Mouse (Mus musculus): ENCODE measurements at regions not wholly inside any gene's neighbourhood (a gene's known extent, or its start where the extent isn't known, plus 50 kb on each side); places are given as distances from the start of the nearest gene placed in this dataset.
A peak's percentile ranks its signal among the peaks of the same experiment; 100 is the strongest.
"Not testable (repeated sequence)": the region's sequence is repeated elsewhere in the genome, so short reads cannot be mapped to it uniquely, and the experiment has no call there.

GRCm38 (mm10) chr12:28997474-28998192 is 246.0 kb downstream of the Eipr1 start:
- ATAC-seq (ENCODE audit: insufficient number of reproducible peaks, low FRiP score): peak; percentile 76; the same call in 1 of the 2 replicates
- Histone ChIP-seq H3K9ac (no peak overlapping the region), H3K4me3 (no peak overlapping the region), H3K4me1 (replicated peaks) (peaks cover 55% of the 10 kb centered on the region), H3K9me3 (replicated peaks) (no peaks in the 10 kb centered on the region), H3K4me2 (peak overlapping the region; percentile 42), H3K27me3 (replicated peaks) (no peaks in the 10 kb centered on the region), H3K36me3 (no peaks in the 10 kb centered on the region), H3K27ac (ENCODE audit: poor library complexity, severe bottlenecking) (0 out of 2 replicates have a peak overlapping the region, but pooled peaks have one; percentile 45)
- 42% methylated on average over 15 of the region's 15 CpGs for WGBS

- no peak overlapping the region for H3K4me3 ChIP-seq
- H3K4me1 ChIP-seq (replicated peaks): peaks cover 50% of the 10 kb centered on the region
- peak; percentile 41; the same call in 1 of the 2 replicates for ATAC-seq (ENCODE audit: insufficient number of reproducible peaks, low FRiP score)
- no peaks in the 10 kb centered on the region for H3K9me3 ChIP-seq (replicated peaks)
- no peak overlapping the region for H3K4me2 ChIP-seq
- no peak overlapping the region for H3K9ac ChIP-seq
- no peaks in the 10 kb centered on the region for H3K36me3 ChIP-seq
- no peaks in the 10 kb centered on the region for H3K27me3 ChIP-seq (replicated peaks)
- H3K27ac ChIP-seq (ENCODE audit: poor library complexity, severe bottlenecking): peak overlapping the region; percentile 39; the same call in 1 of the 2 replicates
- WGBS: 12% methylated on average over 6 of the region's 6 CpGs
Measured at GRCm38 (mm10) chr12:28999963-29000451, 248.4 kb downstream of the Eipr1 start.

- ATAC-seq (ENCODE audit: insufficient number of reproducible peaks, low FRiP score): peak; percentile 52; the same call in 1 of the 2 replicates
- 71% methylated on average over 13 of the region's 13 CpGs for WGBS
- H3K9ac ChIP-seq: no peak overlapping the region
Measured at GRCm38 (mm10) chr12:29004504-29004903, 252.9 kb downstream of the Eipr1 start.

GRCm38 (mm10) chr12:29014601-29015000 is 263.0 kb downstream of the Eipr1 start:
- Histone ChIP-seq H3K9ac (no peak overlapping the region), H3K36me3 (no peaks in the 10 kb centered on the region), H3K4me1 (replicated peaks) (peaks cover 5% of the 10 kb centered on the region), H3K4me3 (no peak overlapping the region), H3K27ac (ENCODE audit: poor library complexity, severe bottlenecking) (no peak overlapping the region), H3K9me3 (replicated peaks) (no peaks in the 10 kb centered on the region), H3K4me2 (no peak overlapping the region), H3K27me3 (replicated peaks) (no peaks in the 10 kb centered on the region)
- WGBS: 80% methylated on average over 9 of the region's 9 CpGs
- no peak for ATAC-seq (ENCODE audit: insufficient number of reproducible peaks, low FRiP score)

More at GRCm38 (mm10) chr12:29004504-29004903, 252.9 kb downstream of the Eipr1 start:
- Histone ChIP-seq H3K9me3 (replicated peaks) (no peaks in the 10 kb centered on the region), H3K27ac (ENCODE audit: poor library complexity, severe bottlenecking) (no peak overlapping the region), H3K27me3 (replicated peaks) (no peaks in the 10 kb centered on the region), H3K4me1 (replicated peaks) (peaks cover 18% of the 10 kb centered on the region), H3K36me3 (no peaks in the 10 kb centered on the region), H3K4me3 (no peak overlapping the region), H3K4me2 (no peak overlapping the region)

GRCm38 (mm10) chr12:29015200-29015862 is 263.7 kb downstream of the Eipr1 start:
- peaks cover 5% of the 10 kb centered on the region for H3K4me1 ChIP-seq (replicated peaks)
- no peak overlapping the region for H3K4me3 ChIP-seq
- H3K27me3 ChIP-seq (replicated peaks): no peaks in the 10 kb centered on the region
- no peaks in the 10 kb centered on the region for H3K36me3 ChIP-seq
- no peaks in the 10 kb centered on the region for H3K9me3 ChIP-seq (replicated peaks)
- no peak overlapping the region for H3K4me2 ChIP-seq
- no peak overlapping the region for H3K27ac ChIP-seq (ENCODE audit: poor library complexity, severe bottlenecking)
- ATAC-seq (ENCODE audit: insufficient number of reproducible peaks, low FRiP score): no peak
- no peak overlapping the region for H3K9ac ChIP-seq
- 49% methylated on average over 10 of the region's 10 CpGs for WGBS

GRCm38 (mm10) chr12:29021152-29021551 is 269.5 kb downstream of the Eipr1 start:
- no peaks in the 10 kb centered on the region for H3K4me1 ChIP-seq (replicated peaks)
- H3K4me2 ChIP-seq: no peak overlapping the region
- H3K9ac ChIP-seq: no peak overlapping the region
- H3K4me3 ChIP-seq: no peak overlapping the region
- no peak for ATAC-seq (ENCODE audit: insufficient number of reproducible peaks, low FRiP score)
- H3K27me3 ChIP-seq (replicated peaks): no peaks in the 10 kb centered on the region
- H3K27ac ChIP-seq (ENCODE audit: poor library complexity, severe bottlenecking): no peak overlapping the region
- no peaks in the 10 kb centered on the region for H3K9me3 ChIP-seq (replicated peaks)
- 55% methylated on average over 5 of the region's 5 CpGs for WGBS
- H3K36me3 ChIP-seq: no peaks in the 10 kb centered on the region

GRCm38 (mm10) chr12:29028171-29028570 is 276.6 kb downstream of the Eipr1 start:
- no peaks in the 10 kb centered on the region for H3K27me3 ChIP-seq (replicated peaks)
- no peak overlapping the region for H3K4me2 ChIP-seq
- no peak overlapping the region for H3K9ac ChIP-seq
- WGBS: 77% methylated on average over 3 of the region's 3 CpGs
- no peak overlapping the region for H3K4me3 ChIP-seq
- no peak overlapping the region for H3K27ac ChIP-seq (ENCODE audit: poor library complexity, severe bottlenecking)
- no peaks in the 10 kb centered on the region for H3K9me3 ChIP-seq (replicated peaks)
- H3K4me1 ChIP-seq (replicated peaks): no peaks in the 10 kb centered on the region
- ATAC-seq (ENCODE audit: insufficient number of reproducible peaks, low FRiP score): no peak
- no peaks in the 10 kb centered on the region for H3K36me3 ChIP-seq

GRCm38 (mm10) chr12:29029461-29029860 is 277.9 kb downstream of the Eipr1 start:
- 68% methylated on average over 7 of the region's 7 CpGs for WGBS
- no peaks in the 10 kb centered on the region for H3K36me3 ChIP-seq
- ATAC-seq (ENCODE audit: insufficient number of reproducible peaks, low FRiP score): no peak

GRCm38 (mm10) chr12:29046009-29046408 is 294.4 kb downstream of the Eipr1 start:
- H3K27me3 ChIP-seq (replicated peaks): no peaks in the 10 kb centered on the region
- no peak overlapping the region for H3K9ac ChIP-seq
- H3K4me2 ChIP-seq: no peak overlapping the region
- no peaks in the 10 kb centered on the region for H3K36me3 ChIP-seq
- WGBS: 78% methylated on average over 8 of the region's 8 CpGs
- no peak for ATAC-seq (ENCODE audit: insufficient number of reproducible peaks, low FRiP score)
- no peaks in the 10 kb centered on the region for H3K9me3 ChIP-seq (replicated peaks)
- H3K27ac ChIP-seq (ENCODE audit: poor library complexity, severe bottlenecking): no peak overlapping the region
- H3K4me3 ChIP-seq: no peak overlapping the region
- H3K4me1 ChIP-seq (replicated peaks): peaks cover 24% of the 10 kb centered on the region

More at GRCm38 (mm10) chr12:29029461-29029860, 277.9 kb downstream of the Eipr1 start:
- H3K4me1 ChIP-seq (replicated peaks): no peaks in the 10 kb centered on the region
- no peaks in the 10 kb centered on the region for H3K9me3 ChIP-seq (replicated peaks)
- no peak overlapping the region for H3K4me3 ChIP-seq
- no peaks in the 10 kb centered on the region for H3K27me3 ChIP-seq (replicated peaks)
- H3K4me2 ChIP-seq: no peak overlapping the region
- no peak overlapping the region for H3K9ac ChIP-seq
- no peak overlapping the region for H3K27ac ChIP-seq (ENCODE audit: poor library complexity, severe bottlenecking)

GRCm38 (mm10) chr12:29048596-29048995 is 297.0 kb downstream of the Eipr1 start:
- not testable (repeated sequence) for H3K27me3 ChIP-seq (replicated peaks); ATAC-seq (ENCODE audit: insufficient number of reproducible peaks, low FRiP score); H3K4me3 ChIP-seq; H3K9ac ChIP-seq; H3K9me3 ChIP-seq (replicated peaks); H3K36me3 ChIP-seq
- 52% methylated on average over 4 of the region's 4 CpGs for WGBS
- Histone ChIP-seq H3K4me2 (0 out of 2 replicates have a peak overlapping the region, but pooled peaks have one; percentile 26), H3K27ac (ENCODE audit: poor library complexity, severe bottlenecking) (peak overlapping the region; percentile 61; the same call in 1 of the 2 replicates), H3K4me1 (replicated peaks) (peaks cover 27% of the 10 kb centered on the region)

GRCm38 (mm10) chr12:29049105-29049511 is 297.5 kb downstream of the Eipr1 start:
- Histone ChIP-seq H3K36me3 (no peaks in the 10 kb centered on the region), H3K27me3 (replicated peaks) (no peaks in the 10 kb centered on the region), H3K9me3 (replicated peaks) (no peaks in the 10 kb centered on the region), H3K4me2 (0 out of 2 replicates have a peak overlapping the region, but pooled peaks have one; percentile 26), H3K4me1 (replicated peaks) (peaks cover 27% of the 10 kb centered on the region), H3K9ac (no peak overlapping the region), H3K4me3 (no peak overlapping the region), H3K27ac (ENCODE audit: poor library complexity, severe bottlenecking) (peak overlapping the region; percentile 61; the same call in 1 of the 2 replicates)
- WGBS: 6% methylated on average over 8 of the region's 8 CpGs
- ATAC-seq (ENCODE audit: insufficient number of reproducible peaks, low FRiP score): peak; percentile 75
